Mouse (Mus musculus) lung, postnatal 0 days (tissue): ENCODE results near the gene Asah2.

Experiments used
- CTCF ChIP-seq: IDR thresholded peaks from 2 replicates; pipeline ENCODE4 v1.5.1; 2016; ENCODE audit warnings: antibody characterized with exemption, mild to moderate bottlenecking
- EP300 ChIP-seq: IDR thresholded peaks from 2 replicates; pipeline ENCODE4 v1.6.1; 2016; ENCODE audit warnings: antibody characterized with exemption, mild to moderate bottlenecking, control low read depth

DNA sequence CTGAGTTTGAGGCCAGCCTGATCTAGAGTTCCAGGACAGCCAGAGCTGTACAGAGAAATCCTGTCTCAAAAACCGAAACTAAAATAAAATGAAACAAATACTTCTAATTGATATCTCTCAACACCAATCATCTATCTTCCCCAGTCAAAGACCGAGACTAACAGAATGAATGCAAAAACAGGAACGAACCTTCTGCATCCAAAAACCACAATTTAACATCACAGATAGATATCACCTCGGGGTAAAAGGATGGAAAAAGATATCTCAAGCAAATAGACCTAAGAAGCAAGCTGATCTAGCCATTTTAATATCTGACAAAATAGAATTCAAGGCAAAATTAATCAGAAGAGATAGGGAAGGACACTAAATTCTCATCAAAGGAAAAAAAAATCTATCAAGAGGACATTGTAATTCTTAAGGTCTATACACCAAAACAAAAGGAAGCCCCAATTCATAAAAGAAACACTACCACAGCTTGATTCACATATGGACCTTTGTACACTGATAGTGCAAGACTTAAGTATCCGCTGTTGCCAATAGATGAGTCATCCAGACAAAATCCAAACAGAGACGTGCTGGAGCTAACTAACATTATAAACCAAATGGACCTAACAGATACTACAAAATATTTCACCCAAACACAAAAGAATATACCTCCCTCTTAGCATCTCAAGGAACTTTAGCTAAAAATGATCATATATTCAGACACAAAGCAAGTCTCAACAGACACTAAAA lies 20.1 kb downstream of the Asah2 start:
- TF ChIP-seq CTCF = no peak
- TF ChIP-seq EP300 = no peak
